Comparison of ENCODE assay signal across 9 mouse cellular contexts in genomic region chr2:9632719-9633446, GRCm38 (mm10).
DNase-seq lines count a peak whose midpoint lies in the region; ATAC-seq lines count a peak whose summit lies in the region.
"Had no signal": no experiment of that assay in that cellular context is flagged by ENCODE, and none has a peak within 500 bp of the region (broad histone marks: within the 10 kb centered on the region; RNA-seq: fewer than 3 reads in every experiment).

No protein-coding gene starts in this region.

- intact Hi-C loops in heart, postnatal 10 days (cut with DNase I) = no loop called here

- peaks cover 8% of the 10 kb centered on the region; the same call in 1 of the 2 replicates for H3K27me3 ChIP-seq in embryonic facial prominence, embryonic 10.5 days (replicated peaks; ENCODE audit: low read depth, poor library complexity, severe bottlenecking)
- no peaks in the 10 kb centered on the region for H3K27me3 ChIP-seq in midbrain, embryonic 14.5 days (ENCODE audit: control insufficient read depth, insufficient read depth, low read length)

- DNase-seq in cerebellum, postnatal 10 days = peak; percentile 32 to 47
- DNase-seq in cerebellum, adult 11-12 months = no peak
- peak; percentile 17 for DNase-seq in embryonic facial prominence, embryonic 10.5 days (ENCODE audit: low spot score)
- DNase-seq in heart, postnatal 10 days = peak; percentile 38 to 45
- DNase-seq in midbrain, embryonic 14.5 days = peak; percentile 63
- DNase-seq in spleen, adult 12 weeks (ENCODE audit: low spot score) = no peak
- DNase-seq in layer of hippocampus, postnatal 10 days (ENCODE audit: low spot score in 2 of 2) = no peak
- no peak for DNase-seq in yolk sac, embryonic 10.5 days (ENCODE audit: low spot score)
- DNase-seq: spleen, adult 18-20 months had no signal

- H3K4me2 ChIP-seq in midbrain, embryonic 14.5 days (ENCODE audit: low read length) = peak overlapping the region; percentile 47

- H3K9ac ChIP-seq in midbrain, embryonic 14.5 days (replicated peaks; ENCODE audit: low read length) = no peak overlapping the region; the same call in 1 of the 2 replicates

- H3K27ac ChIP-seq in embryonic facial prominence, embryonic 10.5 days (replicated peaks) = 0 out of 2 replicates have a peak overlapping the region, but pooled peaks have one; percentile 6
- no peak overlapping the region for H3K27ac ChIP-seq in midbrain, embryonic 14.5 days (replicated peaks; ENCODE audit: low read depth, low read length)

- 26% methylated on average over 15 of the region's 15 CpGs for WGBS in embryonic facial prominence, embryonic 10.5 days
- WGBS in midbrain, embryonic 14.5 days = 6% methylated on average over 15 of the region's 15 CpGs

- H3K4me3 ChIP-seq in embryonic facial prominence, embryonic 10.5 days = peak overlapping the region; percentile 32; the same call in 1 of the 2 replicates
- H3K4me3 ChIP-seq in midbrain, embryonic 14.5 days (replicated peaks; ENCODE audit: low read depth, low read length) = peak overlapping the region; percentile 21

- H3K4me1 ChIP-seq in embryonic facial prominence, embryonic 10.5 days = peaks cover 15% of the 10 kb centered on the region
- H3K4me1 ChIP-seq in midbrain, embryonic 14.5 days (ENCODE audit: control insufficient read depth, insufficient read depth, low read length) = peaks cover 4% of the 10 kb centered on the region; the same call in 1 of the 2 replicates

- H3K36me3 ChIP-seq in embryonic facial prominence, embryonic 10.5 days (replicated peaks) = no peaks in the 10 kb centered on the region
- H3K36me3 ChIP-seq in midbrain, embryonic 14.5 days (ENCODE audit: control insufficient read depth, insufficient read depth, low read length) = no peaks in the 10 kb centered on the region

- ATAC-seq in midbrain, embryonic 14.5 days (ENCODE audit: low FRiP score, low TSS enrichment) = no peak; the same call in 1 of the 2 replicates

- H3K9me3 ChIP-seq in embryonic facial prominence, embryonic 10.5 days = no peaks in the 10 kb centered on the region
- no peaks in the 10 kb centered on the region for H3K9me3 ChIP-seq in midbrain, embryonic 14.5 days (ENCODE audit: control insufficient read depth, low read length)

Comparison
In these comparisons a context has a peak if more than half of its experiments do, and no peak if none do; other contexts are left out.
1. DNase-seq: peak in cerebellum, postnatal 10 days (2 of 2), embryonic facial prominence, embryonic 10.5 days (single experiment), heart, postnatal 10 days (2 of 2) and midbrain, embryonic 14.5 days (single experiment); none in cerebellum, adult 11-12 months (single experiment), spleen, adult 12 weeks (single experiment), layer of hippocampus, postnatal 10 days (0 of 2) and yolk sac, embryonic 10.5 days (single experiment).